Mouse (Mus musculus): Measurements from ENCODE around the gene Gm49387. TPM values are rescaled to one million over a fixed set of nuclear protein-coding genes. Genes with fewer than 3 reads are reported as not detected.
A peak's percentile ranks its signal among the peaks of the same experiment; 100 is the strongest.

Gm49387 gene
- polyA plus RNA-seq (2016; fragmentation: Nextera tagmentation; extraction: Ambion mirVana): 0.93 TPM in 1 of 2 replicates, not detected in the other

GRCm38 (mm10) chr14:31640346-31640889, at the start of gene Gm49387:
Gene Gm49387 (minus strand): TSS chr14:31640878.
- WGBS: 5% methylated on average over 26 of the region's 26 CpGs
- ATAC-seq (ENCODE audit: low FRiP score): peak; percentile 70
- Histone ChIP-seq H3K36me3 (no peaks in the 10 kb centered on the region), H3K4me2 (replicated peaks) (peak within 1 kb of the TSS; percentile 96), H3K9me3 (replicated peaks) (no peaks in the 10 kb centered on the region), H3K4me3 (peak within 1 kb of the TSS; percentile 62), H3K9ac (peak within 1 kb of the TSS; percentile 66), H3K4me1 (peaks cover 11% of the 10 kb centered on the region), H3K27me3 (no peaks in the 10 kb centered on the region), H3K27ac (peak within 1 kb of the TSS; percentile 82)

- H3K27ac ChIP-seq: no peak overlapping the region
- WGBS: 91% methylated on average over 1 of the region's 1 CpGs
- no peak for ATAC-seq (ENCODE audit: low FRiP score)
- H3K9ac ChIP-seq: no peak overlapping the region
- no peak overlapping the region for H3K4me3 ChIP-seq
- no peaks in the 10 kb centered on the region for H3K4me1 ChIP-seq
- no peaks in the 10 kb centered on the region for H3K27me3 ChIP-seq
- H3K36me3 ChIP-seq: no peaks in the 10 kb centered on the region
- no peaks in the 10 kb centered on the region for H3K9me3 ChIP-seq (replicated peaks)
- H3K4me2 ChIP-seq (replicated peaks): no peak overlapping the region
Observed at GRCm38 (mm10) chr14:31686231-31686630, 45.6 kb upstream of the Gm49387 start.

GRCm38 (mm10) chr14:31685680-31686079, 45.0 kb upstream of the Gm49387 start:
- Histone ChIP-seq H3K27me3 (no peaks in the 10 kb centered on the region), H3K36me3 (no peaks in the 10 kb centered on the region), H3K4me1 (no peaks in the 10 kb centered on the region), H3K9ac (no peak overlapping the region), H3K27ac (no peak overlapping the region), H3K4me3 (no peak overlapping the region), H3K9me3 (replicated peaks) (no peaks in the 10 kb centered on the region), H3K4me2 (replicated peaks) (no peak overlapping the region)
- ATAC-seq (ENCODE audit: low FRiP score): no peak
- 82% methylated on average over 10 of the region's 10 CpGs for WGBS

DNA sequence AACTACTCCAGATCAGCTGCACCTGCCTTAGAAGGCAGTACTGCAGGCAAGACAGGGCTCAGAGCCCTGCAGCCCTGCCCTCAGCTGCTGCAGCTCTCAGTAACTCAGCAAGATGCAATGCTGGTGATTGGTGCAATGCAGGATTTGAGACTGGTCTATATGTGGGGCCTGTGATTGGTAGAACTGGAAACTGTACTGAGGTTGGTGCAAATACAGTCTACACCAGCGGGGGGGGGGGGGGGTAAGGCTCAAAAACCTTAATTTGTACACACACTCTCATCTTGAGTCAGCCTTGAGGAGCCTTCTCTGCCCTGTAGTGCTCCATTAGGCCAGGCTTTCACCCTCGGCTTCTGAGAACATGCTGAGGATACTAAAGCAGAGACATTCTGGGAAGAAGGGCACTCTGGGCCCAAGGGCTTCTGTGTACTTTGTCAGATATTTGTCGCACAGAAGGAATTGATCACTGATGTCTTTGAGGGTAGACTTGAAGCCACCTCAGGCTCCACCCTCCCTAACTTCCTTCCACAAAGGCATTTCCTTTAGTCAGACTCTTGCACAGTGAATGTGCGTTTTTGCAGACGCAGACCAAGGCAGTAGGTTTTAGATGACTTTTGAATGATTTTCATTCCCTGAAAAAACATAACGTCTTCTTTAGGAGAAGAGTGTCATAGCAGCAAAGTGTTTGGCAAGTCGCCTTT, 43.8 kb upstream of the Gm49387 start:
- no peak for ATAC-seq (ENCODE audit: low FRiP score)
- H3K9me3 ChIP-seq (replicated peaks): no peaks in the 10 kb centered on the region
- H3K4me2 ChIP-seq (replicated peaks): no peak overlapping the region
- no peak overlapping the region for H3K27ac ChIP-seq
- H3K4me3 ChIP-seq: no peak overlapping the region
- no peaks in the 10 kb centered on the region for H3K27me3 ChIP-seq
- WGBS: 70% methylated on average over 7 of the region's 7 CpGs
- H3K4me1 ChIP-seq: no peaks in the 10 kb centered on the region
- no peak overlapping the region for H3K9ac ChIP-seq
- H3K36me3 ChIP-seq: no peaks in the 10 kb centered on the region

DNA sequence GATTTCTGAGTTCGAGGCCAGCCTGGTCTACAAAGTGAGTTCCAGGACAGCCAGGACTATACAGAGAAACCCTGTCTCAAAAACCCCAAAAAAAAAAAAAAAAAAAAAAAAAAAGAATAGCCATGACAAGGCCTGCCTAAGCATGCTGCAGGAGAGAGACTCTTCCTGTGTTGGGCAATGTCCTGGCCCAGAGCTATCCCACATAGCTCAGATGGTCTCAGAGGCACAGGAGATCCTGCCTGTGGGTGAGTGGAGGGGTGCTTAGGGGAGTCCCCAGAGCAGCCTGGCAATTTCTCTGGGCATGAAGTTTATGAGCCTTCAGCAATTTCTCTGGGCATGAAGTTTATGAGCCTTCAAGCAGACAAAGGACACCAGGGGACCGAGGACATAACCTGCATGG, 42.9 kb upstream of the Gm49387 start:
- WGBS: 89% methylated on average over 1 of the region's 2 CpGs
- Histone ChIP-seq H3K9ac (no peak overlapping the region), H3K4me3 (no peak overlapping the region), H3K9me3 (replicated peaks) (no peaks in the 10 kb centered on the region), H3K36me3 (no peaks in the 10 kb centered on the region), H3K4me2 (replicated peaks) (no peak overlapping the region), H3K27me3 (no peaks in the 10 kb centered on the region), H3K4me1 (no peaks in the 10 kb centered on the region), H3K27ac (no peak overlapping the region)
- ATAC-seq (ENCODE audit: low FRiP score): no peak

DNA sequence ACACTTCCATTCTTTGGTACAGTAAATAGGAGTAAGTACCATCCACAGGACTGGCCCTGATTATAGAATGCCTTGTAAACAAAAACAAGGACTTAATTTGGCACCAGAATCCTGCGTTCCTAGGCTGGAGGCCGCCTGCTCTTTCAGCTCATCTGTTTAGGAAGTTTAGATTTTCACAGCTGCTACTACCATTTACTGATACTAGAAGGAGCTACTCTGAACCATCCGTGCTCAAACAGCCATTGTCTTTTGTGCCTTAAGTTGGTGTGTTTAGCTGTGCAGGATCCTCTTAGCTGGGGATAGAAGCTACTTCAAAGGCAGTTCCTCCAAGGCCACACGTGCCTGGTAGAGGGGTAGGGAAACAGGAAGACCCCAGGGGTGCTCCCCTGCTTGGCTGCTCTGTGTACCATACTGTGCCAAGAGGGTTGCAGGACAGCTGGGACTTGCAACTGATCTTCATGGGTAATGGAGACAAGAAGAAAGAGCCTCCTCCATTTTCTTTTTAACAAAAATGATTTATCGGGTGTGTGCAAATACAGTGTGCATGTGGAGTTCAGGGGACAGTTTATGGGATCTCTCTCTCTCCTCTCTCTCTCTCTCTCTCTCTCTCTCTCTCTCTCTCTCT, 41.4 kb upstream of the Gm49387 start:
- 51% methylated on average over 5 of the region's 5 CpGs for WGBS
- H3K27ac ChIP-seq: no peak overlapping the region
- ATAC-seq (ENCODE audit: low FRiP score): no peak

DNA sequence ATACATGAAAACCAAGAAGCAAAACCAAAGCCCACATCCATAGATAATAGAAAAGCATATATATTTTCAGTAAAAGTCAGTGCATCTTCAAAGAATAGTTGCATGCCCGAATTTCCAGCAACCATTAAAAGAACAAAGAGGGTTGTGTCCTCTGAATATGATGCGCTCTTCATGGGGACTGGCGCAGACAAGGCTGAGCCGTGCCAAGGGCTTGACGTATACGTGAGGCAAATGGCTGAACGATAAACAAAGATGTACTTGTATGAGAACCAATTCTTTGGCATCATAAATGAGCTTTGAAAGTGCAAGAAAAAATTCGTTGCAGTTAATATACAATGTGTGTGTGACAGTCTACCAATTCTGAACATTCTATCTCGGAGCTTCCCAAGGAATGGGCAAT, 40.6 kb upstream of the Gm49387 start:
- no peak overlapping the region for H3K27ac ChIP-seq
- no peak for ATAC-seq (ENCODE audit: low FRiP score)
- H3K4me1 ChIP-seq: no peaks in the 10 kb centered on the region
- 86% methylated on average over 9 of the region's 9 CpGs for WGBS
- H3K9me3 ChIP-seq (replicated peaks): no peaks in the 10 kb centered on the region
- no peak overlapping the region for H3K4me3 ChIP-seq
- H3K36me3 ChIP-seq: no peaks in the 10 kb centered on the region
- H3K4me2 ChIP-seq (replicated peaks): no peak overlapping the region
- no peaks in the 10 kb centered on the region for H3K27me3 ChIP-seq
- H3K9ac ChIP-seq: no peak overlapping the region

More for the DNA sequence above, 41.4 kb upstream of the Gm49387 start:
- Histone ChIP-seq H3K4me1 (no peaks in the 10 kb centered on the region), H3K4me3 (no peak overlapping the region), H3K9me3 (replicated peaks) (no peaks in the 10 kb centered on the region), H3K27me3 (no peaks in the 10 kb centered on the region), H3K9ac (no peak overlapping the region), H3K4me2 (replicated peaks) (no peak overlapping the region), H3K36me3 (no peaks in the 10 kb centered on the region)

- ATAC-seq (ENCODE audit: low FRiP score): no peak
- Histone ChIP-seq H3K9me3 (replicated peaks) (no peaks in the 10 kb centered on the region), H3K9ac (no peak overlapping the region), H3K4me1 (no peaks in the 10 kb centered on the region), H3K27me3 (no peaks in the 10 kb centered on the region), H3K4me3 (no peak overlapping the region), H3K4me2 (replicated peaks) (no peak overlapping the region), H3K36me3 (no peaks in the 10 kb centered on the region), H3K27ac (no peak overlapping the region)
- 91% methylated on average over 3 of the region's 3 CpGs for WGBS
Observed at GRCm38 (mm10) chr14:31680656-31681055, 40.0 kb upstream of the Gm49387 start.

DNA sequence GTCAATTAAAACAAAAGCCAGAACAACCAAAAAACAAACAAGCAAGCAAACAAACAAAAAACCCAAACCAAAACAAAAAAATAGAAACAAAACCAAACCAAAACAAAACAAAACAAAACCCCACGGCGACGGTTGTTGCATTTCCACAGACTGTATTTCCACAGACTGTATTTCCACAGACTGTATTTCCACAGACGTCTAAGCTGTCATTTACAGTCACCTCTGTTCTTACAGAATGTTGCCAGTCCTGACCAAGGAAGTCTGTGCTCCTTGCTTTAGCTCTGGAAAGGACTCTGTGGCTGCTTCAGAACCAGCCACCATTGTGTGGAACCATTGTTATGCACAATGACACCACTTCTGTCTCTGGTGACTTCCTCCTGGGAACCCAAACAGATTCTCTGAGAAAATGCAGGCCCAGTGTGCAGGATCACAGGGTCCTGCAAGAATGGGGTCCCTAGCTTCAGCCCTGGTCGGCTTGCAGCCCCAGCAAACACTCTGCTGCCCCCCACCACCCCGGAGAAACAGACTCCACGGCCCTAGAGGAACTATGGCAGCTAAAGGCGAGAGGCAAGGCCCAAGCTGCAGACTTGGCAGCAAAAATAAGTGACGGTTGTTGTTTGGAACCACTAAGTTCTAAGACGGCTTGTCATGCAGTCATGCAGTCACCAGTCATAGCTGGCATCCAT, 31.1 kb upstream of the Gm49387 start:
- no peak overlapping the region for H3K27ac ChIP-seq
- no peak overlapping the region for H3K4me3 ChIP-seq
- H3K36me3 ChIP-seq: 0 out of 2 replicates have a peak, but pooled peaks cover 6% of the 10 kb centered on the region
- H3K9me3 ChIP-seq (replicated peaks): no peaks in the 10 kb centered on the region
- H3K9ac ChIP-seq: no peak overlapping the region
- H3K4me2 ChIP-seq (replicated peaks): no peak overlapping the region
- ATAC-seq (ENCODE audit: low FRiP score): no peak
- peaks cover 18% of the 10 kb centered on the region for H3K4me1 ChIP-seq
- WGBS: 48% methylated on average over 10 of the region's 10 CpGs
- no peaks in the 10 kb centered on the region for H3K27me3 ChIP-seq

- Histone ChIP-seq H3K9me3 (replicated peaks) (no peaks in the 10 kb centered on the region), H3K9ac (no peak overlapping the region), H3K4me1 (peaks cover 20% of the 10 kb centered on the region), H3K4me3 (no peak overlapping the region), H3K4me2 (replicated peaks) (no peak overlapping the region), H3K27me3 (no peaks in the 10 kb centered on the region), H3K36me3 (0 out of 2 replicates have a peak, but pooled peaks cover 9% of the 10 kb centered on the region), H3K27ac (peak overlapping the region; percentile 56)
- 64% methylated on average over 15 of the region's 15 CpGs for WGBS
- peak; percentile 85 for ATAC-seq (ENCODE audit: low FRiP score)
Observed at GRCm38 (mm10) chr14:31669642-31670490, 29.2 kb upstream of the Gm49387 start.

- Histone ChIP-seq H3K4me3 (no peak overlapping the region), H3K4me1 (peaks cover 24% of the 10 kb centered on the region), H3K36me3 (0 out of 2 replicates have a peak, but pooled peaks cover 9% of the 10 kb centered on the region), H3K27ac (peak overlapping the region; percentile 56), H3K9ac (no peak overlapping the region), H3K27me3 (no peaks in the 10 kb centered on the region), H3K4me2 (replicated peaks) (no peak overlapping the region), H3K9me3 (replicated peaks) (no peaks in the 10 kb centered on the region)
- peak; percentile 11; the same call in 1 of the 2 replicates for ATAC-seq (ENCODE audit: low FRiP score)
- WGBS: 68% methylated on average over 13 of the region's 13 CpGs
Observed at GRCm38 (mm10) chr14:31669161-31669611, 28.5 kb upstream of the Gm49387 start.
